ENCODE assay signal across 8 mouse cellular contexts in genomic region chr9:49055333-49056205, GRCm38 (mm10). TPM values are rescaled to one million over a fixed set of nuclear protein-coding genes. Genes with fewer than 3 reads are reported as not detected.
A peak's percentile ranks its signal among the peaks of the same experiment; 100 is the strongest.
DNase-seq lines count a peak whose midpoint lies in the region; ATAC-seq lines count a peak whose summit lies in the region.

Gene Zw10, plus strand, starts transcription at chr9:49055613.

- H3K27me3 ChIP-seq in intestine, embryonic 14.5 days (replicated peaks; ENCODE audit: control insufficient read depth, insufficient read depth, low read length) = no peaks in the 10 kb centered on the region

- H3K4me2 ChIP-seq in intestine, embryonic 14.5 days (ENCODE audit: low read length) = peak within 1 kb of the TSS; percentile 74

- H3K27ac ChIP-seq in intestine, embryonic 14.5 days (ENCODE audit: low read depth) = peak within 1 kb of the TSS; percentile 57; the same call in 1 of the 2 replicates

- peak; percentile 98 for ATAC-seq in intestine, embryonic 14.5 days (replicated peaks; ENCODE audit: low FRiP score, low TSS enrichment, low read depth)

- peaks cover 23% of the 10 kb centered on the region for H3K36me3 ChIP-seq in intestine, embryonic 14.5 days (ENCODE audit: control insufficient read depth, insufficient read depth, low read length)

- peak within 1 kb of the TSS; percentile 72 for H3K9ac ChIP-seq in intestine, embryonic 14.5 days (ENCODE audit: low read length)

- DNase-seq in adrenal gland, adult 18-20 months (ENCODE audit: low spot score in 2 of 2) = peak; percentile 86 to 87
- peak; percentile 99 for DNase-seq in embryo, embryonic 11 days
- peak; percentile 92 for DNase-seq in gastrocnemius, postnatal 25 days
- peak; percentile 95 for DNase-seq in intestine, embryonic 14.5 days (ENCODE audit: low spot score)
- peak; percentile 94 to 95 for DNase-seq in left cerebral cortex, postnatal 14 days (ENCODE audit: low spot score in 2 of 2)
- peak; percentile 97 for DNase-seq in mesoderm, embryonic 11.5 days (ENCODE audit: low read depth, low spot score)
- peak; percentile 93 to 95 for DNase-seq in right cerebral cortex, postnatal 36 days (ENCODE audit: low spot score in 2 of 2)
- peak; percentile 93 for DNase-seq in yolk sac, embryonic 10.5 days (ENCODE audit: low spot score)

- under 1% methylated on average over 53 of the region's 53 CpGs for WGBS in intestine, embryonic 14.5 days

- peak within 1 kb of the TSS; percentile 95 for H3K4me3 ChIP-seq in intestine, embryonic 14.5 days (ENCODE audit: low read depth, low read length)

- peaks cover 5% of the 10 kb centered on the region; the same call in 1 of the 2 replicates for H3K4me1 ChIP-seq in intestine, embryonic 14.5 days (replicated peaks; ENCODE audit: control insufficient read depth, insufficient read depth, low read length)

- H3K9me3 ChIP-seq in intestine, embryonic 14.5 days (ENCODE audit: control insufficient read depth, low read length) = no peaks in the 10 kb centered on the region

- intact Hi-C loops in left cerebral cortex, postnatal 14 days (cut with DNase I) = no loop called here

RNA-seq across cellular contexts. Expression of gene Zw10, which starts in this region (rescaled TPM):
- 10 to 100 TPM; 16.2 to 17.7 TPM for total RNA-seq in adrenal gland, adult 18-20 months (2021)
- 1 to 10 TPM; 8.0 to 8.3 TPM for total RNA-seq in gastrocnemius, postnatal 25 days (2021)
- polyA plus RNA-seq in intestine, embryonic 14.5 days (2014; fragmentation: Nextera tagmentation; extraction: Ambion mirVana) = 37.0 and 44.0 TPM in 2 replicates
- 10 to 100 TPM; 14.4 to 14.5 TPM for total RNA-seq in left cerebral cortex, postnatal 14 days (2021)

Comparison
In these comparisons a context has a peak if more than half of its experiments do, and no peak if none do; other contexts are left out.
1. Peak in every context shown above with its lines: DNase-seq, ATAC-seq, H3K4me3 ChIP-seq and H3K27ac ChIP-seq.